Mouse (Mus musculus) CH12.LX (cell line): ENCODE measurements at regions not wholly inside any gene's neighbourhood (a gene's known extent, or its start where the extent isn't known, plus 50 kb on each side); places are given as distances from the start of the nearest gene placed in this dataset.

Experiments
- DNase-seq: peaks from one replicate; pipeline ENCODE4 v3.0.0-alpha.2; 2013; ENCODE audit errors: extremely low read depth
- H3K27ac ChIP-seq: 2 replicates; pipeline ENCODE4 v1.5.1; 2012; ENCODE audit warnings: low read depth, mild to moderate bottlenecking, control low read depth, moderate library complexity; ENCODE audit not compliant: insufficient read depth
- H3K27me3 ChIP-seq: replicated peaks from 2 replicates; pipeline ENCODE3; 2012; ENCODE audit warnings: inconsistent platforms
- H3K36me3 ChIP-seq, 2 experiments: replicated peaks in 1 of 2; 2 replicates each; pipeline versions ENCODE3 to v1.6.1; 2012; ENCODE audit warnings: inconsistent platforms in 1 of 2, low read length in 1 of 2, mild to moderate bottlenecking in 1 of 2, mixed read lengths in 1 of 2, moderate library complexity in 1 of 2; ENCODE audit not compliant: control insufficient read depth in 1 of 2, insufficient read depth in 1 of 2
- H3K4me1 ChIP-seq, 2 experiments: 2 replicates each; pipeline ENCODE4 v1.6.1; 2012; ENCODE audit warnings: inconsistent platforms in 1 of 2, moderate library complexity in 1 of 2; ENCODE audit not compliant: insufficient read depth in 2 of 2, control insufficient read depth in 1 of 2
- H3K4me2 ChIP-seq: 2 replicates; pipeline ENCODE4 v1.6.1; 2012; ENCODE audit warnings: low read depth, mild to moderate bottlenecking, control low read depth; ENCODE audit not compliant: poor library complexity, insufficient read depth, severe bottlenecking
- H3K4me3 ChIP-seq, 3 experiments: fragments of 150-350 bp in 1 of 3; sonication (generic) in 1 of 3; replicated peaks in 1 of 3; 2 replicates each; pipeline versions ENCODE3 to v1.5.1; 2011 to 2012; ENCODE audit warnings: low read depth in 2 of 3, low read length in 2 of 3, mild to moderate bottlenecking in 2 of 3, moderate library complexity in 2 of 3, control low read depth in 1 of 3, improper control_type of control experiment in 1 of 3, inconsistent platforms in 1 of 3, mixed read lengths in 1 of 3; ENCODE audit not compliant: poor library complexity in 1 of 3
- H3K79me2 ChIP-seq: replicated peaks from 2 replicates; pipeline ENCODE4 v1.6.1; 2012; ENCODE audit warnings: mild to moderate bottlenecking, moderate library complexity; ENCODE audit not compliant: control insufficient read depth, poor library complexity, insufficient read depth, severe bottlenecking; ENCODE audit errors: extremely low read depth
- H3K9ac ChIP-seq: 2 replicates; pipeline ENCODE4 v1.6.1; 2012; ENCODE audit warnings: low read depth, mild to moderate bottlenecking, control low read depth, moderate library complexity; ENCODE audit not compliant: insufficient read depth
- H3K9me3 ChIP-seq: replicated peaks from 2 replicates; pipeline ENCODE3; 2012; ENCODE audit warnings: low read length, inconsistent platforms, mixed read lengths
- BHLHE40 ChIP-seq: IDR thresholded peaks from 2 replicates; pipeline ENCODE4 v1.6.1; 2011; ENCODE audit warnings: mild to moderate bottlenecking, low read depth, low read length, improper control_type of control experiment
- CHD1 ChIP-seq: IDR thresholded peaks from 2 replicates; pipeline ENCODE4 v1.6.1; 2012; ENCODE audit warnings: low read depth, low read length, improper control_type of control experiment, inconsistent platforms
- CHD2 ChIP-seq: IDR thresholded peaks from 2 replicates; pipeline ENCODE4 v1.6.1; 2011; ENCODE audit warnings: low read length, improper control_type of control experiment
- CTCF ChIP-seq, 2 experiments: IDR thresholded peaks in 1 of 2; conservative IDR thresholded peaks in 1 of 2; 2 replicates each; pipeline ENCODE4 v1.5.1; 2011 to 2012; ENCODE audit warnings: low read depth in 2 of 2, low read length in 2 of 2, improper control_type of control experiment in 1 of 2, inconsistent platforms in 1 of 2, mild to moderate bottlenecking in 1 of 2, moderate library complexity in 1 of 2
- IRF4 ChIP-seq: IDR thresholded peaks from 2 replicates; pipeline ENCODE4 v1.6.1; 2014; ENCODE audit warnings: low read depth, mild to moderate bottlenecking, inconsistent platforms, low read length, improper control_type of control experiment
- JUN ChIP-seq: IDR thresholded peaks from 2 replicates; pipeline ENCODE4 v1.6.1; 2011; ENCODE audit warnings: low read depth, mild to moderate bottlenecking, low read length, improper control_type of control experiment, moderate library complexity; ENCODE audit not compliant: insufficient read depth
- KAT2A ChIP-seq: IDR thresholded peaks from 2 replicates; pipeline ENCODE4 v1.6.1; 2012; ENCODE audit warnings: low read length, improper control_type of control experiment, inconsistent platforms; ENCODE audit not compliant: insufficient replicate concordance
- MAFK ChIP-seq: IDR thresholded peaks from 2 replicates; pipeline ENCODE4 v1.6.1; 2011; ENCODE audit warnings: low read length, improper control_type of control experiment; ENCODE audit not compliant: insufficient replicate concordance
- MAX ChIP-seq: IDR thresholded peaks from 2 replicates; pipeline ENCODE4 v1.6.1; 2011; ENCODE audit warnings: low read length, improper control_type of control experiment
- MAZ ChIP-seq: IDR thresholded peaks from 2 replicates; pipeline ENCODE4 v1.6.1; 2012; ENCODE audit warnings: low read depth, mild to moderate bottlenecking, inconsistent platforms, low read length, improper control_type of control experiment, moderate library complexity
- MEF2A ChIP-seq: IDR thresholded peaks from 2 replicates; pipeline ENCODE4 v1.6.1; 2014; ENCODE audit warnings: low read depth, mild to moderate bottlenecking, inconsistent platforms, low read length, improper control_type of control experiment, borderline replicate concordance
- NELFE ChIP-seq: IDR thresholded peaks from 2 replicates; pipeline ENCODE4 v1.6.1; 2011; ENCODE audit warnings: low read depth, low read length, improper control_type of control experiment
- NRF1 ChIP-seq: IDR thresholded peaks from 2 replicates; pipeline ENCODE4 v1.6.1; 2014; ENCODE audit warnings: low read depth, mild to moderate bottlenecking, inconsistent platforms, low read length, improper control_type of control experiment, moderate library complexity
- RCOR1 ChIP-seq: conservative IDR thresholded peaks from 2 replicates; pipeline ENCODE4 v1.6.1; 2012; ENCODE audit warnings: low read depth, mild to moderate bottlenecking, inconsistent platforms, low read length, improper control_type of control experiment
- SMC3 ChIP-seq: IDR thresholded peaks from 2 replicates; pipeline ENCODE4 v1.6.1; 2011; ENCODE audit warnings: low read depth, low read length, improper control_type of control experiment
- TBP ChIP-seq: conservative IDR thresholded peaks from 2 replicates; pipeline ENCODE4 v1.6.1; 2011; ENCODE audit warnings: low read depth, low read length, improper control_type of control experiment
- TCF12 ChIP-seq: IDR thresholded peaks from 2 replicates; pipeline ENCODE4 v1.6.1; 2014; ENCODE audit warnings: low read depth, mild to moderate bottlenecking, inconsistent platforms, low read length, improper control_type of control experiment
- ZKSCAN1 ChIP-seq: IDR thresholded peaks from 2 replicates; pipeline ENCODE4 v1.6.1; 2012; ENCODE audit warnings: low read depth, inconsistent platforms, low read length, improper control_type of control experiment, borderline replicate concordance
- ZMIZ1 ChIP-seq: IDR thresholded peaks from 2 replicates; pipeline ENCODE4 v1.6.1; 2012; ENCODE audit warnings: low read depth, mild to moderate bottlenecking, inconsistent platforms, low read length, improper control_type of control experiment
- dilution Hi-C: fragments of 300-500 bp; cut with MboI; formaldehyde crosslinking; loops from 2 replicates; pipeline ENCODE4 v1.14.3; 2020; ENCODE audit warnings: low sequenced_read_pairs; ENCODE audit not compliant: extremely low pct_unique_long_range_greater_than_20kb, extremely low pct_ligation_motif_present
- in situ Hi-C: fragments of 300-500 bp; cut with MboI; formaldehyde crosslinking; loops from 3 replicates; pipeline ENCODE4 v1.14.3; 2019; ENCODE audit warnings: low sequenced_read_pairs, low pct_ligation_motif_present, low pct_unique_long_range_greater_than_20kb, mixed read lengths

GRCm38 (mm10) chr15:97177806-97178205 is 69.1 kb upstream of the Pced1b start:
- TF ChIP-seq CTCF (conservative IDR thresholded peaks at IDR 0.05 in 1 of 2, IDR thresholded peaks at IDR 0.05 in 1 of 2; ENCODE audit: low read depth in 2 of 2, low read length in 2 of 2) (no peak), RCOR1 (no peak), MAFK (no peak), BHLHE40 (no peak), KAT2A (no peak), JUN (no peak), TBP (no peak), SMC3 (no peak), MEF2A (no peak), IRF4 (no peak), ZKSCAN1 (no peak), MAZ (no peak), TCF12 (no peak), NRF1 (no peak), ZMIZ1 (no peak), NELFE (no peak), CHD1 (no peak), MAX (no peak)
- DNase-seq: no peak
- Histone ChIP-seq H3K27ac (no peak overlapping the region), H3K36me3 (no peaks in the 10 kb centered on the region), H3K9ac (no peak overlapping the region), H3K4me1 (peaks cover 4 to 11% of the 10 kb centered on the region in 2 experiments), H3K9me3 (no peaks in the 10 kb centered on the region), H3K4me2 (no peak overlapping the region), H3K27me3 (no peaks in the 10 kb centered on the region), H3K79me2 (no peaks in the 10 kb centered on the region), H3K4me3 (no peak overlapping the region)
- in situ Hi-C loops: no loop called here
- dilution Hi-C loops: no loop called here

- no peak overlapping the region for H3K9ac ChIP-seq
- no peak for TF ChIP-seq CHD2
- H3K79me2 ChIP-seq: no peaks in the 10 kb centered on the region
- H3K9me3 ChIP-seq: no peaks in the 10 kb centered on the region
- no peaks in the 10 kb centered on the region for H3K27me3 ChIP-seq
- no peak overlapping the region for H3K27ac ChIP-seq
- no peak for DNase-seq
- no peak overlapping the region for H3K4me2 ChIP-seq
- no peaks in the 10 kb centered on the region; a peak in 2 of 4 replicates for H3K4me1 ChIP-seq
- in situ Hi-C loops (no loop called here), dilution Hi-C loops (no loop called here)
- no peaks in the 10 kb centered on the region for H3K36me3 ChIP-seq
- H3K4me3 ChIP-seq: no peak overlapping the region
Observed at GRCm38 (mm10) chr15:97174989-97175388, 71.9 kb upstream of the Pced1b start.
